Mouse (Mus musculus) c-Kit-positive CD71-positive TER-119-negative erythroid progenitor cells, embryonic 14.5 days (primary cell): ENCODE measurements around the gene Chrna3.

Source experiments
- DNase-seq: peaks from one replicate; pipeline ENCODE4 v3.0.0-alpha.2; 2013; ENCODE audit warnings: low read depth

Gene Chrna3

GRCm38 (mm10) chr9:54995645-54996044, 30.7 kb downstream of the Chrna3 start:
- DNase-seq = peak; percentile 57

GRCm38 (mm10) chr9:54994381-54994780, 32.0 kb downstream of the Chrna3 start:
- no peak for DNase-seq

GRCm38 (mm10) chr9:54990362-54990761, 36.0 kb downstream of the Chrna3 start:
- DNase-seq = no peak

- DNase-seq = no peak
These were observed 44.0 kb downstream of the Chrna3 start for GRCm38 (mm10) chr9:54982401-54982800.

GRCm38 (mm10) chr9:54981291-54982191, 44.8 kb downstream of the Chrna3 start:
- DNase-seq = peak; percentile 15

GRCm38 (mm10) chr9:54980674-54981073, 45.7 kb downstream of the Chrna3 start, which contains the start of gene Chrna5:
Gene Chrna5, plus strand, starts transcription at chr9:54980880.
- DNase-seq = no peak

- no peak for DNase-seq
These were observed 56.3 kb downstream of the Chrna3 start for GRCm38 (mm10) chr9:54969972-54970637.

- DNase-seq = no peak
These were observed 62.7 kb downstream of the Chrna3 start for GRCm38 (mm10) chr9:54963669-54964068.

- DNase-seq = no peak
These were observed 65.3 kb downstream of the Chrna3 start for GRCm38 (mm10) chr9:54961059-54961458.
